Mouse (Mus musculus): Measurements from ENCODE around the gene Col25a1. TPM values are rescaled to one million over a fixed set of nuclear protein-coding genes. Genes with fewer than 3 reads are reported as not detected.

The Col25a1 gene
- polyA plus RNA-seq, 1 experiment: 9.1 TPM

GRCm38 (mm10) chr3:130328909-130329308 lies 197.6 kb downstream of the Col25a1 start:
- Histone ChIP-seq H3K27ac (ENCODE audit: insufficient read depth, low read length) (no peak overlapping the region), H3K4me3 (ENCODE audit: insufficient read depth, low read length) (no peak overlapping the region), H3K4me1 (ENCODE audit: control insufficient read depth, insufficient read depth, low read length) (no peaks in the 10 kb centered on the region)
- no peak for TF ChIP-seq CTCF (IDR thresholded peaks at IDR 0.05; ENCODE audit: extremely low read depth, insufficient read depth, low read length)
- TF ChIP-seq POLR2A (IDR thresholded peaks at IDR 0.05; ENCODE audit: extremely low read depth, insufficient read depth, low read length): no peak

GRCm38 (mm10) chr3:130329833-130330555 lies 198.7 kb downstream of the Col25a1 start:
- no peak for TF ChIP-seq POLR2A (IDR thresholded peaks at IDR 0.05; ENCODE audit: extremely low read depth, insufficient read depth, low read length)
- no peak for TF ChIP-seq CTCF (IDR thresholded peaks at IDR 0.05; ENCODE audit: extremely low read depth, insufficient read depth, low read length)
- H3K27ac ChIP-seq (ENCODE audit: insufficient read depth, low read length): no peak overlapping the region
- H3K4me3 ChIP-seq (ENCODE audit: insufficient read depth, low read length): no peak overlapping the region
- no peaks in the 10 kb centered on the region for H3K4me1 ChIP-seq (ENCODE audit: control insufficient read depth, insufficient read depth, low read length)

- no peak overlapping the region for H3K4me3 ChIP-seq (ENCODE audit: insufficient read depth, low read length)
- no peak overlapping the region for H3K27ac ChIP-seq (ENCODE audit: insufficient read depth, low read length)
- no peak for TF ChIP-seq CTCF (IDR thresholded peaks at IDR 0.05; ENCODE audit: extremely low read depth, insufficient read depth, low read length)
- no peak for TF ChIP-seq POLR2A (IDR thresholded peaks at IDR 0.05; ENCODE audit: extremely low read depth, insufficient read depth, low read length)
Observed at GRCm38 (mm10) chr3:130330556-130330950, 199.3 kb downstream of the Col25a1 start.

GRCm38 (mm10) chr3:130332347-130332913 lies 201.1 kb downstream of the Col25a1 start:
- no peak overlapping the region for H3K27ac ChIP-seq (ENCODE audit: insufficient read depth, low read length)
- no peak overlapping the region for H3K4me3 ChIP-seq (ENCODE audit: insufficient read depth, low read length)
- no peaks in the 10 kb centered on the region for H3K4me1 ChIP-seq (ENCODE audit: control insufficient read depth, insufficient read depth, low read length)
- no peak for TF ChIP-seq CTCF (IDR thresholded peaks at IDR 0.05; ENCODE audit: extremely low read depth, insufficient read depth, low read length)
- TF ChIP-seq POLR2A (IDR thresholded peaks at IDR 0.05; ENCODE audit: extremely low read depth, insufficient read depth, low read length): no peak

More at GRCm38 (mm10) chr3:130330556-130330950, 199.3 kb downstream of the Col25a1 start:
- no peaks in the 10 kb centered on the region for H3K4me1 ChIP-seq (ENCODE audit: control insufficient read depth, insufficient read depth, low read length)

- peak overlapping the region; percentile 17; the same call in 1 of the 2 replicates for H3K4me3 ChIP-seq (ENCODE audit: insufficient read depth, low read length)
Observed at GRCm38 (mm10) chr3:130337857-130338256, 206.6 kb downstream of the Col25a1 start.

GRCm38 (mm10) chr3:130338371-130338770 lies 207.1 kb downstream of the Col25a1 start:
- Histone ChIP-seq H3K4me1 (ENCODE audit: control insufficient read depth, insufficient read depth, low read length) (no peaks in the 10 kb centered on the region), H3K4me3 (ENCODE audit: insufficient read depth, low read length) (no peak overlapping the region), H3K27ac (ENCODE audit: insufficient read depth, low read length) (no peak overlapping the region)
- no peak for TF ChIP-seq POLR2A (IDR thresholded peaks at IDR 0.05; ENCODE audit: extremely low read depth, insufficient read depth, low read length)
- TF ChIP-seq CTCF (IDR thresholded peaks at IDR 0.05; ENCODE audit: extremely low read depth, insufficient read depth, low read length): no peak

More at GRCm38 (mm10) chr3:130337857-130338256, 206.6 kb downstream of the Col25a1 start:
- no peaks in the 10 kb centered on the region for H3K4me1 ChIP-seq (ENCODE audit: control insufficient read depth, insufficient read depth, low read length)
- H3K27ac ChIP-seq (ENCODE audit: insufficient read depth, low read length): no peak overlapping the region
- TF ChIP-seq CTCF (IDR thresholded peaks at IDR 0.05; ENCODE audit: extremely low read depth, insufficient read depth, low read length) (no peak), POLR2A (IDR thresholded peaks at IDR 0.05; ENCODE audit: extremely low read depth, insufficient read depth, low read length) (no peak)

GRCm38 (mm10) chr3:130350161-130350560 lies 218.9 kb downstream of the Col25a1 start:
- Histone ChIP-seq H3K4me1 (ENCODE audit: control insufficient read depth, insufficient read depth, low read length) (no peaks in the 10 kb centered on the region), H3K27ac (ENCODE audit: insufficient read depth, low read length) (no peak overlapping the region), H3K4me3 (ENCODE audit: insufficient read depth, low read length) (no peak overlapping the region)
- TF ChIP-seq CTCF (IDR thresholded peaks at IDR 0.05; ENCODE audit: extremely low read depth, insufficient read depth, low read length) (no peak), POLR2A (IDR thresholded peaks at IDR 0.05; ENCODE audit: extremely low read depth, insufficient read depth, low read length) (no peak)

GRCm38 (mm10) chr3:130354399-130355039 lies 223.2 kb downstream of the Col25a1 start:
- no peak overlapping the region for H3K27ac ChIP-seq (ENCODE audit: insufficient read depth, low read length)
- no peak overlapping the region for H3K4me3 ChIP-seq (ENCODE audit: insufficient read depth, low read length)
- no peaks in the 10 kb centered on the region for H3K4me1 ChIP-seq (ENCODE audit: control insufficient read depth, insufficient read depth, low read length)
- TF ChIP-seq POLR2A (IDR thresholded peaks at IDR 0.05; ENCODE audit: extremely low read depth, insufficient read depth, low read length) (no peak), CTCF (IDR thresholded peaks at IDR 0.05; ENCODE audit: extremely low read depth, insufficient read depth, low read length) (no peak)

GRCm38 (mm10) chr3:130356575-130357173 lies 225.4 kb downstream of the Col25a1 start:
- no peak for TF ChIP-seq CTCF (IDR thresholded peaks at IDR 0.05; ENCODE audit: extremely low read depth, insufficient read depth, low read length)
- no peak for TF ChIP-seq POLR2A (IDR thresholded peaks at IDR 0.05; ENCODE audit: extremely low read depth, insufficient read depth, low read length)
- H3K4me3 ChIP-seq (ENCODE audit: insufficient read depth, low read length): no peak overlapping the region
- no peak overlapping the region for H3K27ac ChIP-seq (ENCODE audit: insufficient read depth, low read length)
- H3K4me1 ChIP-seq (ENCODE audit: control insufficient read depth, insufficient read depth, low read length): no peaks in the 10 kb centered on the region
